Mouse (Mus musculus) midbrain, embryonic 14.5 days (tissue): Measurements from ENCODE around the gene Fkbp2. TPM values are rescaled to one million over a fixed set of nuclear protein-coding genes. Genes with fewer than 3 reads are reported as not detected.

Experiments
- ATAC-seq: fragments of 200-750 bp; cut with Nextera tagmentation; 2 replicates; pipeline ENCODE4 v1.8.0; 2017; ENCODE audit warnings: moderate number of reproducible peaks, moderate library complexity; ENCODE audit not compliant: low FRiP score, low TSS enrichment
- DNase-seq: peaks from one replicate; pipeline ENCODE4 v3.0.0-alpha.2; 2015
- H3K27ac ChIP-seq: fragments of 300-500 bp; sonication (generic); replicated peaks from 2 replicates; pipeline ENCODE4 v1.5.1; 2014; ENCODE audit warnings: mild to moderate bottlenecking, low read depth, low read length, moderate library complexity
- H3K27me3 ChIP-seq: fragments of 300-500 bp; sonication (generic); 2 replicates; pipeline ENCODE4 v1.6.1; 2014; ENCODE audit warnings: low read length, control low read depth, mixed read lengths; ENCODE audit not compliant: control insufficient read depth, insufficient read depth
- H3K36me3 ChIP-seq: fragments of 300-500 bp; sonication (generic); 2 replicates; pipeline ENCODE4 v1.6.1; 2014; ENCODE audit warnings: low read length, control low read depth; ENCODE audit not compliant: control insufficient read depth, insufficient read depth
- H3K4me1 ChIP-seq: fragments of 300-500 bp; sonication (generic); 2 replicates; pipeline ENCODE4 v1.6.1; 2014; ENCODE audit warnings: mild to moderate bottlenecking, antibody characterized with exemption, low read length, control low read depth; ENCODE audit not compliant: control insufficient read depth, insufficient read depth
- H3K4me2 ChIP-seq: fragments of 300-500 bp; sonication (generic); 2 replicates; pipeline ENCODE4 v1.6.1; 2014; ENCODE audit warnings: mild to moderate bottlenecking, low read length, moderate library complexity
- H3K4me3 ChIP-seq: fragments of 300-500 bp; sonication (generic); replicated peaks from 2 replicates; pipeline ENCODE4 v1.5.1; 2014; ENCODE audit warnings: low read depth, low read length
- H3K9ac ChIP-seq: fragments of 300-500 bp; sonication (generic); replicated peaks from 2 replicates; pipeline ENCODE4 v1.6.1; 2014; ENCODE audit warnings: mild to moderate bottlenecking, low read length, moderate library complexity
- H3K9me3 ChIP-seq: fragments of 300-500 bp; sonication (generic); 2 replicates; pipeline ENCODE4 v1.6.1; 2016; ENCODE audit warnings: low read length, control low read depth, mixed read lengths; ENCODE audit not compliant: control insufficient read depth
- WGBS: fragments of 180-500 bp; shearing (Covaris S2); extraction: QIAGEN DNeasy Blood & Tissue Kit; methylation state at CpG from one replicate; pipeline ENCODE4 v1.1.7; 2014; 5-methylcytosine and 5-hydroxymethylcytosine counted together
- polyA plus RNA-seq: library from polyadenylated mRNA; unstranded; fragments of >200 nt; fragmentation: Nextera tagmentation; extraction: Ambion mirVana; gene quantifications from 2 replicates; pipeline ENCODE4 v1.2.1, GENCODE M21; 2014

Fkbp2 gene
- 73.8 and 86.9 TPM in 2 replicates for polyA plus RNA-seq

DNA sequence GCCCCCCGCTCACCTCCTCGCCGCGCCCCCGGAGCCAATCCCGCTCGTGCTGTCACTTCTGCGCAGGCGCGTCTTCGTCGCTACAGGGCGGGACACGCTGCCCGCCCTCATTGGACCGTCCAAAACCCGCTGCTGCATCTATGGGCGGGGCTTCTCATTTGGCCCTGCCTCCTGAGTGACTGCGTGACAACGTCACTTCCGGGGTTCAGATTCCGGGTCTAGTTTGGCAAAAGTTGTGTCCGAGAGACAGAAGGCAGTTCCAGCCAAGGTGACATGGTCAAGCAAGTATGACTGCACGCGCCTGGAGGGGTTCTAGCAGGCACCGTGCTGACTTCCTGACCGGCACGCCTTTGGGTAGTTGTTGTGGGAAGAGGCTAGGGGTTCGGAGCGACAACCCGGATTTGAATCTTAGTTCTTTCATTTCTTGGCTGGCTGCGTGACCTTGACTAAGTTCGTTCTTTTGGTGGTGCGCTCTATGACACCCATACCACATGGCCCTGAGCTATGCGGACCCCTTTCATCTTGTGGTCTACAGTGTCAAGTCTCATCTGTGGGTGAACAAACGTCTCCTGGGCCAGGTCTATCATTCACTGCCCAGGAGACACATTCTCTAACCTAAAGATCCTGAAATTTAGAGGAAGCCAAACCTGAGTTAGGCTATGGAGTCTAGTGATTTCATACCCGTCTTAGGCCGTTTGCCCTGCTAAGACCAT is at the start of gene Fkbp2:
Gene Fkbp2, minus strand, starts transcription at position 121 of the 713 bp plus-strand sequence.
- ATAC-seq (peak; percentile 90), DNase-seq (peak; percentile 100)
- H3K27ac ChIP-seq, result peak within 1 kb of the TSS; percentile 96
- no peaks in the 10 kb centered on the region for H3K9me3 ChIP-seq
- peak within 1 kb of the TSS; percentile 66 for H3K4me3 ChIP-seq
- peak within 1 kb of the TSS; percentile 75 for H3K9ac ChIP-seq
- no peaks in the 10 kb centered on the region for H3K27me3 ChIP-seq
- peak within 1 kb of the TSS; percentile 75 for H3K4me2 ChIP-seq
- peaks cover 34% of the 10 kb centered on the region for H3K36me3 ChIP-seq
- peaks cover 40% of the 10 kb centered on the region for H3K4me1 ChIP-seq
- 2% methylated on average over 38 of the region's 38 CpGs for WGBS

- H3K9me3 ChIP-seq, result no peaks in the 10 kb centered on the region
- H3K9ac ChIP-seq, result no peak overlapping the region
- no peaks in the 10 kb centered on the region for H3K4me1 ChIP-seq
- H3K4me3 ChIP-seq, result no peak overlapping the region
- no peak for ATAC-seq
- no peak overlapping the region for H3K27ac ChIP-seq
- no peak overlapping the region for H3K4me2 ChIP-seq
- DNase-seq, result no peak
- H3K36me3 ChIP-seq, result peaks cover 95% of the 10 kb centered on the region
- no peaks in the 10 kb centered on the region for H3K27me3 ChIP-seq
- 93% methylated on average over 5 of the region's 5 CpGs for WGBS
Measured at GRCm38 (mm10) chr19:7029531-7029930, 49.2 kb upstream of the Fkbp2 start.

DNA sequence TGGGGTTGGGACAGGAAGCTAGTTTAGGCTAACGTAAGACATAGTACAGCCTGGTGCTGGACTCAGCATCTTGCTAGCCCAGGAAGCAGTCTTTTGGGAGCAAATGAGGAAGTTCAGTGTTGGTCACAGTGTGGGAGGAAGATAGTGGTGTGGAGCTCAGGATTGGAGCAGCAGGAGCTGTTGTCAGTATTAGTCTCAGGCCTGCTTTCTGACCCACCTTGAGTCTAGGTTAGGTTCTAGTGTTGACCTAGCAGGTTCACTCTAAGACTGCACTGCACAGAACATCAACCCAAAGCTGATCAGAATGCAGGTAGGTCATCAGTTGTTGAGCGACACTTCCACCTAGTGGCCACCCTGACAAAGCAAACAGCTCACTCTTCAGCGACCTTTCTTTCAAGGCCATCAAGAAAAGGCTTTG is 39.9 kb upstream of the Fkbp2 start:
- Histone ChIP-seq H3K4me3 (no peak overlapping the region), H3K36me3 (peaks cover 77% of the 10 kb centered on the region), H3K4me1 (no peaks in the 10 kb centered on the region), H3K9me3 (no peaks in the 10 kb centered on the region), H3K27ac (no peak overlapping the region), H3K27me3 (no peaks in the 10 kb centered on the region), H3K9ac (no peak overlapping the region), H3K4me2 (no peak overlapping the region)
- WGBS, result 48% methylated on average over 3 of the region's 3 CpGs
- DNase-seq (peak; percentile 80), ATAC-seq (no peak)

- WGBS, result 90% methylated on average over 5 of the region's 5 CpGs
- Histone ChIP-seq H3K36me3 (peaks cover 66% of the 10 kb centered on the region), H3K4me3 (no peak within 1 kb of the TSS), H3K4me2 (no peak within 1 kb of the TSS), H3K27ac (no peak within 1 kb of the TSS), H3K27me3 (no peaks in the 10 kb centered on the region), H3K9me3 (no peaks in the 10 kb centered on the region), H3K4me1 (no peaks in the 10 kb centered on the region), H3K9ac (no peak within 1 kb of the TSS)
- ATAC-seq (no peak), DNase-seq (no peak)
Measured at GRCm38 (mm10) chr19:7019191-7019590, 38.9 kb upstream of the Fkbp2 start, which contains the start of gene Fermt3. Gene Fermt3 (minus strand): TSS chr19:7019469.

GRCm38 (mm10) chr19:7018546-7018945 is 38.2 kb upstream of the Fkbp2 start:
- Histone ChIP-seq H3K4me1 (no peaks in the 10 kb centered on the region), H3K9me3 (no peaks in the 10 kb centered on the region), H3K27ac (no peak overlapping the region), H3K9ac (no peak overlapping the region), H3K4me3 (no peak overlapping the region), H3K36me3 (peaks cover 60% of the 10 kb centered on the region), H3K27me3 (no peaks in the 10 kb centered on the region), H3K4me2 (no peak overlapping the region)
- no peak for DNase-seq
- no peak for ATAC-seq
- 93% methylated on average over 11 of the region's 11 CpGs for WGBS

- DNase-seq (no peak), ATAC-seq (no peak)
- H3K4me1 ChIP-seq, result no peaks in the 10 kb centered on the region
- H3K36me3 ChIP-seq, result peaks cover 52% of the 10 kb centered on the region
- H3K27me3 ChIP-seq, result no peaks in the 10 kb centered on the region
- no peak overlapping the region for H3K27ac ChIP-seq
- H3K4me2 ChIP-seq, result no peak overlapping the region
- no peak overlapping the region for H3K4me3 ChIP-seq
- 88% methylated on average over 12 of the region's 12 CpGs for WGBS
- no peak overlapping the region for H3K9ac ChIP-seq
- no peaks in the 10 kb centered on the region for H3K9me3 ChIP-seq
Measured at GRCm38 (mm10) chr19:7017541-7018457, 37.5 kb upstream of the Fkbp2 start.

GRCm38 (mm10) chr19:7014481-7015135 is 34.3 kb upstream of the Fkbp2 start:
- no peak overlapping the region for H3K4me2 ChIP-seq
- no peaks in the 10 kb centered on the region for H3K27me3 ChIP-seq
- H3K27ac ChIP-seq, result no peak overlapping the region
- H3K9me3 ChIP-seq, result no peaks in the 10 kb centered on the region
- H3K36me3 ChIP-seq, result peaks cover 21% of the 10 kb centered on the region
- WGBS, result 91% methylated on average over 20 of the region's 20 CpGs
- ATAC-seq, result no peak
- H3K4me1 ChIP-seq, result no peaks in the 10 kb centered on the region
- no peak overlapping the region for H3K9ac ChIP-seq
- no peak for DNase-seq
- no peak overlapping the region for H3K4me3 ChIP-seq

DNA sequence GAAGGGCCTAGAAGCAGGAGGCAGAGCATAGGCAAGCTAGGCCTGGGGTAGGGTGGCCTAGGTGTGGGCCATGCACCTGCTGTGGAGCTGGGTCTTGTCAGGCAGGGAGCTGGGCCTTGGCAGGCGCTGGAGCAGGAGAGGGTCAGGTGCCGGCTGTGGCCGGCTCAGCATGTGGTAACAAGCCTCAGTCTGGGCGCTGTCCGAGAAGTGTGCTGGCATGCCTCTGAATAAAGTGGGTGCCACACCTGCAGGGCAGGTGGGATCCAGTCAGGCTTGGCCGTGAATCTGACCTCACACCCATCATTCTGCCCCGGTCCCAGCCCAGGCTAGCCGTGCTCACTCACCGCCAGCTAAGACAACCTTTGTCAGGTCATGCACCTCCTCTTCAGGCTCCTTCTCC is 33.7 kb upstream of the Fkbp2 start:
- DNase-seq (no peak), ATAC-seq (no peak)
- Histone ChIP-seq H3K27ac (no peak overlapping the region), H3K4me3 (no peak overlapping the region), H3K4me1 (no peaks in the 10 kb centered on the region), H3K9ac (no peak overlapping the region), H3K4me2 (no peak overlapping the region), H3K9me3 (no peaks in the 10 kb centered on the region), H3K36me3 (peaks cover 14% of the 10 kb centered on the region), H3K27me3 (no peaks in the 10 kb centered on the region)
- 86% methylated on average over 9 of the region's 9 CpGs for WGBS
